Mouse (Mus musculus): ENCODE results near the gene Zfpm1. TPM values are rescaled to one million over a fixed set of nuclear protein-coding genes. Genes with fewer than 3 reads are reported as not detected.

The Zfpm1 gene
- polyA plus RNA-seq, 1 experiment from 2014 or later = 0.89 TPM

- no peak overlapping the region for H3K27ac ChIP-seq (replicated peaks)
Measured at GRCm38 (mm10) chr8:122277204-122277995, 4.5 kb upstream of the Zfpm1 start.

DNA sequence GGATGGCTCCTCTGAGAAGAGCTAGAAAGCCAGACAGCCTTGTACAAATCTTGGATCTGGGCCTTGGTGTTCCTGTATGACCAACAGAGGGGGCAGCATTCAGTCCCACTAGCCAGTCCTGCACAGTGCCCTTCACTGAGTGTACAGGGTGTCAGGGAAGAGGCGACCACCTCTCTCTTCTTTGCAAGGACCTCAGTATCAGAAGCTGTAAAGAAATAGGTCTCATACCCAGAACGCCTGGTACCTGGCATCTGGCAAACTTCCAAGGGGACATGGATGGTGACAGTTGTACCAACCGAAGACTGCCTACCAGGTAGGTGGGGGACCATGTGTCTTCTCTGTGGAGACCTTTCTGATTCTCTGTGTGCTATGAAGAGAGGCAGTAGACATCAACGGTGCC, 1.8 kb upstream of the Zfpm1 start:
- no peaks in the 10 kb centered on the region for H3K9me3 ChIP-seq
- peaks cover 27% of the 10 kb centered on the region for H3K4me1 ChIP-seq
- H3K4me3 ChIP-seq = no peak overlapping the region
- no peak for ATAC-seq (replicated peaks)
- H3K4me2 ChIP-seq (replicated peaks) = no peak overlapping the region
- no peak overlapping the region for H3K27ac ChIP-seq (replicated peaks)
- WGBS = 83% methylated on average over 4 of the region's 4 CpGs
- no peaks in the 10 kb centered on the region for H3K36me3 ChIP-seq
- peaks cover 28% of the 10 kb centered on the region for H3K27me3 ChIP-seq
- no peak overlapping the region for H3K9ac ChIP-seq (replicated peaks)

More at GRCm38 (mm10) chr8:122277204-122277995, 4.5 kb upstream of the Zfpm1 start:
- Histone ChIP-seq H3K4me3 (no peak overlapping the region), H3K9me3 (no peaks in the 10 kb centered on the region), H3K9ac (replicated peaks) (no peak overlapping the region), H3K4me1 (peaks cover 1% of the 10 kb centered on the region), H3K36me3 (no peaks in the 10 kb centered on the region), H3K4me2 (replicated peaks) (no peak overlapping the region), H3K27me3 (peaks cover under 1% of the 10 kb centered on the region; the same call in 1 of the 2 replicates)
- no peak for ATAC-seq (replicated peaks)
- 80% methylated on average over 18 of the region's 18 CpGs for WGBS

DNA sequence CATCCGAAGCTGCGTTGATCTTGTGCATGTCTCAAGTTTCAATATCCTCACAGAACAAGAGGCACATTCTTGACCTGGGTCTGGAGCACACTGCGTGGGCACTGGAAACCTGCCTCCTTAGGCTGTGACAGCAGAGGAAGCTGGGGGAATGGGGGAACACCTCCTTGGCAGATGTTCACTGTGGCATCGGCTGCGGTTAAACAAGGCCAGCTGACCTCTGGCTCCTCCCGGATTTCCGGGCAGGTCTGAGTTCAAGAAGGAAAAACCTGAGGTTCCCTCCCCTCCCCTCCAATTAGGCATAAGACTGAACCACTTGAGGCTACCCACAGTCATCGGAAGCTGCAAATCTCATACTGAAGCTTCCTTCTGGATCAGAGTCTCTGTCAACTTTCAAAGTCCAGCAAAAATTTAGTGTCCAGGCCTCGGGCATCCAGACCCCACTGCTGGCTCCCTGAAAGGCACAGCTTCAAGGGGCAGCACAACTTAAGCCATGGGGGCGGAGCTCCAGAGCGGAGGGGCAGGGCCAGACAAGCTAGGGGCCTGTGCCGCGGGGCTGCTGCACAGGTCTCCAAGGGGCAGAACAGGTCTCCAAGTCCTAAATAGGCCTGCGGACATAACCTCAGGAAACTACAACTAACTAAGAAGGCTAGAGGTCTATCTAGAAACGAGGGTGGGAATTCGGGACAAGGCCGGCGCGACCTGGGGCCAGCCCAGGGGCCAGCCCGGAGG, 1.2 kb upstream of the Zfpm1 start:
- peak overlapping the region; percentile 100 for H3K4me2 ChIP-seq (replicated peaks)
- peaks cover 27% of the 10 kb centered on the region for H3K4me1 ChIP-seq
- H3K27me3 ChIP-seq = peaks cover 33% of the 10 kb centered on the region
- H3K9me3 ChIP-seq = no peaks in the 10 kb centered on the region
- H3K9ac ChIP-seq (replicated peaks) = no peak overlapping the region
- ATAC-seq (replicated peaks) = peak; percentile 24; the same call in 1 of the 2 replicates
- no peak overlapping the region for H3K27ac ChIP-seq (replicated peaks)
- H3K36me3 ChIP-seq = no peaks in the 10 kb centered on the region
- 14% methylated on average over 20 of the region's 20 CpGs for WGBS
- peak overlapping the region; percentile 69 for H3K4me3 ChIP-seq

GRCm38 (mm10) chr8:122281317-122282034, 465 bp upstream of the Zfpm1 start:
- peak overlapping the region; percentile 58 for H3K27ac ChIP-seq (replicated peaks)
- WGBS = under 1% methylated on average over 47 of the region's 47 CpGs
- no peaks in the 10 kb centered on the region for H3K9me3 ChIP-seq
- peaks cover 27% of the 10 kb centered on the region for H3K4me1 ChIP-seq
- H3K4me3 ChIP-seq = peak overlapping the region; percentile 69
- no peak overlapping the region for H3K9ac ChIP-seq (replicated peaks)
- H3K27me3 ChIP-seq = peaks cover 33% of the 10 kb centered on the region
- H3K36me3 ChIP-seq = no peaks in the 10 kb centered on the region
- peak overlapping the region; percentile 100 for H3K4me2 ChIP-seq (replicated peaks)
- ATAC-seq (replicated peaks) = peak; percentile 91

- H3K4me1 ChIP-seq = peaks cover 27% of the 10 kb centered on the region
- no peaks in the 10 kb centered on the region for H3K36me3 ChIP-seq
- no peak for ATAC-seq (replicated peaks)
- peak overlapping the region; percentile 69 for H3K4me3 ChIP-seq
- no peaks in the 10 kb centered on the region for H3K9me3 ChIP-seq
- peak overlapping the region; percentile 100 for H3K4me2 ChIP-seq (replicated peaks)
- no peak overlapping the region for H3K27ac ChIP-seq (replicated peaks)
- peaks cover 33% of the 10 kb centered on the region for H3K27me3 ChIP-seq
- peak overlapping the region; percentile 50 for H3K9ac ChIP-seq (replicated peaks)
- WGBS = under 1% methylated on average over 70 of the region's 70 CpGs
Measured at GRCm38 (mm10) chr8:122282501-122283355, 787 bp downstream of the Zfpm1 start.

- Histone ChIP-seq H3K4me2 (replicated peaks) (peak overlapping the region; percentile 100), H3K9me3 (no peaks in the 10 kb centered on the region), H3K27ac (replicated peaks) (0 out of 2 replicates have a peak overlapping the region, but pooled peaks have one; percentile 3), H3K36me3 (no peaks in the 10 kb centered on the region), H3K4me1 (peaks cover 27% of the 10 kb centered on the region), H3K27me3 (peaks cover 33% of the 10 kb centered on the region), H3K4me3 (peak overlapping the region; percentile 69), H3K9ac (replicated peaks) (peak overlapping the region; percentile 50)
- ATAC-seq (replicated peaks) = no peak
- WGBS = under 1% methylated on average over 36 of the region's 37 CpGs
Measured at GRCm38 (mm10) chr8:122283356-122284202, 1.6 kb downstream of the Zfpm1 start.

DNA sequence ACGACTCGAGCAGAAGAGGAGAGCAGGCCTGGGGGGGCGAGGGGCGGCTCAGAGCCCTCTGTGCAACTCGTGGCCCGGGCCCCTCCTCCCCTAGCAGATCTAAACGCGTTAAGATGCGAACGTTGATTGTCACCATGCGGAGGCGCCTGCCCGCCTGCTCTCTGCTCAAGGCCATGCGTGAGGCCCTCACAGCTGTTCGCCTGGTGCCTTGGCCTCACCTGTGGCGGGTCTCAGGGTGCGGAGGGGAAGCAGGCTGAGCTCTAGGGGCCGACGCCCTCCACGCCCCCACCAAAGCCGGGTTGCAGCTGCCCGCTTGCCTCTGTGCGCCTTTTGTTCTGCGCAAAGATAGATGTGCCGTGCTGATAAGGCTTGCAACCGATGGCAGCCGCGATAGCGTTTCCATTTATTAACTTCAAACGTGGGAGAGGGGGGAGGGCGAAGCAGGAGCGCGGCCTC, 2.3 kb downstream of the Zfpm1 start:
- under 1% methylated on average over 33 of the region's 33 CpGs for WGBS
- H3K36me3 ChIP-seq = no peaks in the 10 kb centered on the region
- H3K4me3 ChIP-seq = peak overlapping the region; percentile 69
- peaks cover 33% of the 10 kb centered on the region for H3K27me3 ChIP-seq
- no peaks in the 10 kb centered on the region for H3K9me3 ChIP-seq
- 0 out of 2 replicates have a peak overlapping the region, but pooled peaks have one; percentile 3 for H3K27ac ChIP-seq (replicated peaks)
- peak overlapping the region; percentile 100 for H3K4me2 ChIP-seq (replicated peaks)
- no peak for ATAC-seq (replicated peaks)
- peaks cover 27% of the 10 kb centered on the region for H3K4me1 ChIP-seq
- peak overlapping the region; percentile 43 for H3K9ac ChIP-seq (replicated peaks)

GRCm38 (mm10) chr8:122284659-122285261, 2.8 kb downstream of the Zfpm1 start:
- Histone ChIP-seq H3K4me1 (peaks cover 27% of the 10 kb centered on the region), H3K9ac (replicated peaks) (peak overlapping the region; percentile 43), H3K36me3 (no peaks in the 10 kb centered on the region), H3K27ac (replicated peaks) (0 out of 2 replicates have a peak overlapping the region, but pooled peaks have one; percentile 3), H3K4me2 (replicated peaks) (peak overlapping the region; percentile 100), H3K27me3 (peaks cover 33% of the 10 kb centered on the region), H3K4me3 (peak overlapping the region; percentile 69), H3K9me3 (no peaks in the 10 kb centered on the region)
- no peak for ATAC-seq (replicated peaks)
- 6% methylated on average over 21 of the region's 21 CpGs for WGBS

DNA sequence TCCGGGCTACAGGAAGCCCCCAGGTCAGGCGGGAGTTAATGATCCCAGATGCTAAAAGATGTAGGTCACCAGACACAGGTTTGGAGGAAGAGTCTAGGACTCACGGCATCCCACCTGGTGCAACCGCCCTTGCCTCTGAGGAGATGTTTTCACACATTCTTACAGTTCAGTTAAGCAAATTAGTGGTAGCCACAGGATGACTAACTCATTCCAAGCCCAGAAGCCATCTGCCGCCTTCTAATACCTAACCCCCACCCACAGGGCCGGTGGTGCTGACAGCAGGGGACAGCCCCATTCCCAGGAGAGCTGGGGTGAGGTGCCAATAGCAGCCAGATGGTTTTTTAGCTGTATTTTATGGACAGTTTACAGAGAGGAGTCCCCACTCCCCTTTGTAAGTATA, 3.8 kb downstream of the Zfpm1 start:
- no peak for ATAC-seq (replicated peaks)
- H3K4me1 ChIP-seq = peaks cover 27% of the 10 kb centered on the region
- no peak overlapping the region for H3K9ac ChIP-seq (replicated peaks)
- no peaks in the 10 kb centered on the region for H3K36me3 ChIP-seq
- peaks cover 33% of the 10 kb centered on the region for H3K27me3 ChIP-seq
- no peaks in the 10 kb centered on the region for H3K9me3 ChIP-seq
- no peak overlapping the region for H3K27ac ChIP-seq (replicated peaks)
- no peak overlapping the region for H3K4me2 ChIP-seq (replicated peaks)
- 67% methylated on average over 6 of the region's 6 CpGs for WGBS
- no peak overlapping the region for H3K4me3 ChIP-seq

DNA sequence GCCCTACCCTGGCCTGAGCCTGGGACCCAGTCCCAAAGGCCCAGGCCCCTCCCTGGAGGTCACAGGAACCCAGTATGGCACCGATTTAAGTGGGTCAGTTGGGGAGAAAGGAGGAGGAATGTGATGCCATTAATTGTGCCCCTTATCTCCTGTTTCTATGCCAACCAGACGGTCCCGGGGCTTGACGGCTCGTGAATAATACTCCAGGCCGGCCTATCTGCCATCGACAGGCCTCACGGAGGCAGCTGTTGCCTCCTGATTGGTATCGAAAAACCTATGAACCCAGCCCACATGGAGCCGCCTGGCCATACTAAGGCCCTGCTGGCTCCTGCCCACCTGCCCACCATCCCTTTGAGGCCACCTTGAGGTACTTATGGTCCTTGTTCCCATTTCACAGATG, 5.0 kb downstream of the Zfpm1 start:
- H3K4me1 ChIP-seq = peaks cover 27% of the 10 kb centered on the region
- no peak overlapping the region for H3K27ac ChIP-seq (replicated peaks)
- WGBS = 82% methylated on average over 10 of the region's 10 CpGs
- no peak overlapping the region for H3K4me2 ChIP-seq (replicated peaks)
- H3K4me3 ChIP-seq = no peak overlapping the region
- H3K9me3 ChIP-seq = no peaks in the 10 kb centered on the region
- H3K9ac ChIP-seq (replicated peaks) = no peak overlapping the region
- H3K36me3 ChIP-seq = no peaks in the 10 kb centered on the region
- H3K27me3 ChIP-seq = peaks cover 33% of the 10 kb centered on the region
- no peak for ATAC-seq (replicated peaks)

Data from forebrain, embryonic 15.5 days (tissue).